Mouse (Mus musculus) lung, postnatal 0 days (tissue): ENCODE data around the gene Aprt.

Source experiments
- CTCF ChIP-seq: IDR thresholded peaks from 2 replicates; pipeline ENCODE4 v1.5.1; 2016; ENCODE audit warnings: antibody characterized with exemption, mild to moderate bottlenecking
- EP300 ChIP-seq: IDR thresholded peaks from 2 replicates; pipeline ENCODE4 v1.6.1; 2016; ENCODE audit warnings: antibody characterized with exemption, mild to moderate bottlenecking, control low read depth

- no peak for TF ChIP-seq CTCF
- TF ChIP-seq EP300, result no peak
Observed at GRCm38 (mm10) chr8:122580926-122581325, 4.2 kb upstream of the Aprt start.
